7 mouse cellular contexts compared by ENCODE assay signal in genomic region chr4:139576251-139576880, GRCm38 (mm10). TPM values are rescaled to one million over a fixed set of nuclear protein-coding genes. Genes with fewer than 3 reads are reported as not detected.
A peak's percentile ranks its signal among the peaks of the same experiment; 100 is the strongest.
DNase-seq lines count a peak whose midpoint lies in the region; ATAC-seq lines count a peak whose summit lies in the region.

No protein-coding gene starts in this region.

- 40% methylated on average over 14 of the region's 14 CpGs for WGBS in neural tube, embryonic 11.5 days
- 61% methylated on average over 14 of the region's 14 CpGs for WGBS in forebrain, embryonic 14.5 days
- WGBS in liver, embryonic 11.5 days, result 57% methylated on average over 14 of the region's 14 CpGs

- H3K9ac ChIP-seq in neural tube, embryonic 11.5 days (ENCODE audit: low read length), result peak overlapping the region; percentile 5
- no peak overlapping the region for H3K9ac ChIP-seq in forebrain, embryonic 14.5 days (ENCODE audit: low read length)
- H3K9ac ChIP-seq in liver, embryonic 11.5 days (ENCODE audit: low read depth, low read length), result no peak overlapping the region

- H3K27me3 ChIP-seq in neural tube, embryonic 11.5 days (ENCODE audit: control insufficient read depth, insufficient read depth, low read length), result no peaks in the 10 kb centered on the region
- H3K27me3 ChIP-seq in forebrain, embryonic 14.5 days (replicated peaks; ENCODE audit: control insufficient read depth, insufficient read depth, low read length), result 0 out of 2 replicates have a peak, but pooled peaks cover 6% of the 10 kb centered on the region
- H3K27me3 ChIP-seq in liver, embryonic 11.5 days (replicated peaks; ENCODE audit: control insufficient read depth, insufficient read depth, low read length), result peaks cover 26% of the 10 kb centered on the region

- peak overlapping the region; percentile 96 for H3K4me2 ChIP-seq in neural tube, embryonic 11.5 days (ENCODE audit: low read depth)
- H3K4me2 ChIP-seq in forebrain, embryonic 14.5 days (ENCODE audit: low read length), result peak overlapping the region; percentile 98
- H3K4me2 ChIP-seq in liver, embryonic 11.5 days, result peak overlapping the region; percentile 90

- no peaks in the 10 kb centered on the region for H3K9me3 ChIP-seq in neural tube, embryonic 11.5 days (ENCODE audit: control insufficient read depth, low read length)
- no peaks in the 10 kb centered on the region for H3K9me3 ChIP-seq in forebrain, embryonic 14.5 days (replicated peaks; ENCODE audit: control insufficient read depth, low read length)
- H3K9me3 ChIP-seq in liver, embryonic 11.5 days (ENCODE audit: control insufficient read depth, low read length), result no peaks in the 10 kb centered on the region

- H3K36me3 ChIP-seq in neural tube, embryonic 11.5 days (ENCODE audit: control insufficient read depth, insufficient read depth, low read length), result no peaks in the 10 kb centered on the region; the same call in 1 of the 2 replicates
- H3K36me3 ChIP-seq in forebrain, embryonic 14.5 days (ENCODE audit: control insufficient read depth, insufficient read depth, low read length), result no peaks in the 10 kb centered on the region
- H3K36me3 ChIP-seq in liver, embryonic 11.5 days (ENCODE audit: control insufficient read depth, insufficient read depth, low read length), result no peaks in the 10 kb centered on the region

- peak; percentile 41 for DNase-seq in neural tube, embryonic 11.5 days (ENCODE audit: low spot score)
- DNase-seq in neural tube, embryonic 10.5 days (ENCODE audit: extremely low spot score, low spot score), result no peak
- no peak for DNase-seq in forebrain, embryonic 14.5 days (ENCODE audit: low spot score)
- DNase-seq in liver, embryonic 11.5 days (ENCODE audit: low spot score), result no peak
- DNase-seq in adrenal gland, postnatal 10 days, result no peak
- no peak for DNase-seq in left cerebral cortex, adult 8-10 months (ENCODE audit: low spot score in 2 of 2)
- no peak for DNase-seq in layer of hippocampus, postnatal 10 days (ENCODE audit: low spot score in 2 of 2)

- peaks cover 58% of the 10 kb centered on the region for H3K4me1 ChIP-seq in neural tube, embryonic 11.5 days (ENCODE audit: control insufficient read depth, insufficient read depth, low read length)
- peaks cover 16% of the 10 kb centered on the region; the same call in 1 of the 2 replicates for H3K4me1 ChIP-seq in forebrain, embryonic 14.5 days (ENCODE audit: control insufficient read depth, insufficient read depth, low read length)
- peaks cover 40% of the 10 kb centered on the region for H3K4me1 ChIP-seq in liver, embryonic 11.5 days (replicated peaks; ENCODE audit: control insufficient read depth, insufficient read depth, low read length)

- no peak for ATAC-seq in neural tube, embryonic 11.5 days (ENCODE audit: insufficient read depth, low FRiP score, low TSS enrichment)
- ATAC-seq in forebrain, embryonic 14.5 days, result no peak
- ATAC-seq in liver, embryonic 11.5 days (replicated peaks; ENCODE audit: low FRiP score), result no peak

- peak overlapping the region; percentile 89 for H3K4me3 ChIP-seq in neural tube, embryonic 11.5 days (ENCODE audit: low read depth, low read length)
- H3K4me3 ChIP-seq in forebrain, embryonic 14.5 days (ENCODE audit: low read depth, low read length), result no peak overlapping the region
- peak overlapping the region; percentile 71 for H3K4me3 ChIP-seq in liver, embryonic 11.5 days (ENCODE audit: low read depth, low read length)

- no peak overlapping the region for H3K27ac ChIP-seq in neural tube, embryonic 11.5 days (ENCODE audit: low read depth, low read length)
- H3K27ac ChIP-seq in forebrain, embryonic 14.5 days (ENCODE audit: low read depth, low read length), result no peak overlapping the region
- no peak overlapping the region for H3K27ac ChIP-seq in liver, embryonic 11.5 days (ENCODE audit: low read depth, low read length)

RNA-seq across cellular contexts. Expression of gene Gm21969, which starts 26.6 kb away (rescaled TPM):
- not detected in 2 replicates for polyA plus RNA-seq in neural tube, embryonic 11.5 days (2014; fragmentation: Nextera tagmentation; extraction: Ambion mirVana)
- polyA plus RNA-seq in forebrain, embryonic 14.5 days (2014; fragmentation: Nextera tagmentation; extraction: Ambion mirVana), result not detected in 2 replicates
- not detected in 2 replicates for polyA plus RNA-seq in liver, embryonic 11.5 days (2014; fragmentation: Nextera tagmentation; extraction: Ambion mirVana)
- not detected for total RNA-seq in adrenal gland, postnatal 10 days (2021)
- total RNA-seq in left cerebral cortex, adult 8-10 months (2022), result not detected
- total RNA-seq in layer of hippocampus, postnatal 10 days (2021), result not detected

RNA-seq across cellular contexts. Expression of gene Iffo2, which starts 46.0 kb away (rescaled TPM):
- polyA plus RNA-seq in neural tube, embryonic 11.5 days (2014; fragmentation: Nextera tagmentation; extraction: Ambion mirVana), result 2.8 and 3.4 TPM in 2 replicates
- 3.1 and 4.5 TPM in 2 replicates for polyA plus RNA-seq in forebrain, embryonic 14.5 days (2014; fragmentation: Nextera tagmentation; extraction: Ambion mirVana)
- 1.8 and 2.2 TPM in 2 replicates for polyA plus RNA-seq in liver, embryonic 11.5 days (2014; fragmentation: Nextera tagmentation; extraction: Ambion mirVana)
- total RNA-seq in adrenal gland, postnatal 10 days (2021), result 10 to 100 TPM; 16.4 to 17.5 TPM
- 10 to 100 TPM; 18.1 to 19.8 (median 18.5) TPM for total RNA-seq in left cerebral cortex, adult 8-10 months (2022)
- total RNA-seq in layer of hippocampus, postnatal 10 days (2021), result 10 to 100 TPM; 20.3 to 21.5 TPM

RNA-seq across cellular contexts. Expression of gene Aldh4a1, which starts 46.3 kb away (rescaled TPM):
- 13.9 and 16.2 TPM in 2 replicates for polyA plus RNA-seq in neural tube, embryonic 11.5 days (2014; fragmentation: Nextera tagmentation; extraction: Ambion mirVana)
- 18.6 and 21.6 TPM in 2 replicates for polyA plus RNA-seq in forebrain, embryonic 14.5 days (2014; fragmentation: Nextera tagmentation; extraction: Ambion mirVana)
- 45.2 and 52.0 TPM in 2 replicates for polyA plus RNA-seq in liver, embryonic 11.5 days (2014; fragmentation: Nextera tagmentation; extraction: Ambion mirVana)
- total RNA-seq in adrenal gland, postnatal 10 days (2021), result 10 to 100 TPM; 62.7 to 84.6 TPM
- total RNA-seq in left cerebral cortex, adult 8-10 months (2022), result 10 to 100 TPM; 17.4 to 19.5 (median 19.0) TPM
- 10 to 100 TPM; 20.9 to 21.4 TPM for total RNA-seq in layer of hippocampus, postnatal 10 days (2021)
